ENCODE assay signal across 1 mouse cellular context in the genomic region with DNA sequence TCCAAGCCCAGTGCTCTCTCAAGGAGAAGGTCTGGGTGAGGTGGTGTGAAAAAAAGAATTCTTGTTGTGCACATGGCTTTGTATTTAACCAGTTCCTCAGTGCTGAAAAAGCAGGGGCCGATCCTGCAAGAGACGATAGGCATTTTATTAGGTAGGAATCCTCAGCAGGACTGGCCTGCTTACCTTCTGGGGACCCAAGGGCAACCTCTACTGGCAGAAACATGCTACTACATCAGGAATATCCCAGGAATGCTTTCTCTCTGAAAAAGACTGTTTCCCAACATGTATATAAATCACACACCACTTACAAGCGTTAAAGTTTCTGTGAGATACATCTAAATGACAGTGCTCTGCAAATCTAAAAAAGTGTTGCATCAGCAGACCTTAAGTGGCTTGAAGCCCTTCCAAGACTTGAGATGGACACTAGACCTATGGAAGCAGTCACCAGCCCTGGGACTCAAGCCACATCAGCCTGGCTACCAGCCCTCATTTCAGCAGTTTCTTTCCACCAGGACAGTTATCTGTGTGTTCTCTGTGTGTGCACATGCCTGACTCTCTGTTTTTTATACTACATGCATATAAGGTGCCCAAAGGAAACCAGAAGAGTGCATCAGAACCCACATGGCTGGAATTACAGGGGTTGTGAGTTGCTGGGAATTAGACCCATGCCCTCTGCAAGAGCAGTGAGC.
TF ChIP-seq lines count a peak whose summit lies in the region.

No protein-coding gene starts in this region.

TF ChIP-seq in ES-E14, 5 proteins besides CTCF, POLR2A, EP300 and RAD21:
- TF ChIP-seq ZC3H11A (IDR thresholded peaks at IDR 0.05; ENCODE audit: borderline replicate concordance, low read depth, low read length), result peak; percentile 15; the same call in 1 of the 2 replicates
- no peak for TF ChIP-seq HCFC1 (IDR thresholded peaks at IDR 0.05; ENCODE audit: borderline replicate concordance, insufficient read depth, low read length)
